Mouse (Mus musculus) kidney, postnatal 0 days (tissue): Measurements from ENCODE around the gene Hoxb1. TPM values are rescaled to one million over a fixed set of nuclear protein-coding genes. Genes with fewer than 3 reads are reported as not detected.

Source experiments
- ATAC-seq: fragments of 200-750 bp; cut with Nextera tagmentation; replicated peaks from 2 replicates; pipeline ENCODE4 v1.8.0; 2017; ENCODE audit warnings: low read depth, moderate number of reproducible peaks, moderate TSS enrichment, moderate library complexity; ENCODE audit not compliant: low FRiP score
- DNase-seq: peaks from one replicate; pipeline ENCODE4 v3.0.0-alpha.2; 2016; ENCODE audit warnings: low spot score
- H3K27ac ChIP-seq: fragments of 300-500 bp; sonication (generic); 2 replicates; pipeline ENCODE4 v1.5.1; 2014; ENCODE audit warnings: mild to moderate bottlenecking
- H3K27me3 ChIP-seq: fragments of 300-500 bp; sonication (generic); 2 replicates; pipeline ENCODE4 v1.6.1; 2014; ENCODE audit warnings: low read length, mixed read lengths; ENCODE audit not compliant: insufficient read depth
- H3K36me3 ChIP-seq: fragments of 300-500 bp; sonication (generic); 2 replicates; pipeline ENCODE4 v1.6.1; 2014; ENCODE audit warnings: low read length, mixed read lengths; ENCODE audit not compliant: insufficient read depth
- H3K4me1 ChIP-seq: fragments of 300-500 bp; sonication (generic); replicated peaks from 2 replicates; pipeline ENCODE4 v1.6.1; 2014; ENCODE audit warnings: antibody characterized with exemption, low read length, mixed read lengths; ENCODE audit not compliant: insufficient read depth
- H3K4me2 ChIP-seq: fragments of 300-500 bp; sonication (generic); 2 replicates; pipeline ENCODE4 v1.6.1; 2014; ENCODE audit warnings: mild to moderate bottlenecking, low read length, moderate library complexity, mixed read lengths
- H3K4me3 ChIP-seq: fragments of 300-500 bp; sonication (generic); replicated peaks from 2 replicates; pipeline ENCODE4 v1.5.1; 2014; ENCODE audit warnings: low read depth, low read length
- H3K9ac ChIP-seq: fragments of 300-500 bp; sonication (generic); 2 replicates; pipeline ENCODE4 v1.6.1; 2014; ENCODE audit warnings: low read depth, low read length
- H3K9me3 ChIP-seq: fragments of 300-500 bp; sonication (generic); replicated peaks from 2 replicates; pipeline ENCODE4 v1.6.1; 2016; ENCODE audit warnings: low read length, inconsistent platforms, mixed read lengths
- CTCF ChIP-seq: IDR thresholded peaks from 2 replicates; pipeline ENCODE4 v1.5.1; 2016; ENCODE audit warnings: antibody characterized with exemption, low read depth, mild to moderate bottlenecking, moderate library complexity
- WGBS: fragments of 180-500 bp; shearing (Covaris S2); extraction: QIAGEN DNeasy Blood & Tissue Kit; methylation state at CpG from one replicate; pipeline ENCODE4 v1.1.7; 2014; 5-methylcytosine and 5-hydroxymethylcytosine counted together
- polyA plus RNA-seq: library from polyadenylated mRNA; unstranded; fragments of >200 nt; fragmentation: Nextera tagmentation; extraction: Ambion mirVana; gene quantifications from 2 replicates; pipeline ENCODE4 v1.2.1, GENCODE M21; 2015

Hoxb1 gene
- polyA plus RNA-seq, 1 experiment from 2014 or later = 0.13 TPM

DNA sequence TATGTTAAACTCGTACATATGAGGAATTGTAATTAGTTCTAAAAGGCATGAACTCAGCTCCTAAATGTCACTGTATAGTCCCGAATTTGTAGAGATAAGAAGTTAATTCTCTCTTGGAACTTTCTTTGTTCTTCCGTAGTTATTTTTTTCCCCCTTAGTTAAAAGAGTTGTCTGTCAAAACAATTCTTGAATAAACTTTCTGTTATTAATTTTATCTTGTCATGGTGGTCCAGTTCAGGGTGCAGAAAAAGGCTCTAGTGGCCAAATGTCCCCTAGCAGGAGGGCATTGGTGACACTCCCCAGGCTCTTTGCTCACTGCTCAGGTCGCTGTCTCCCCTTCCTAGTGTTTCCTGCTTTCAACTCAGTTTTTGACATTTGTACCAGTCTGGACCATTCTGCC is 17.8 kb upstream of the Hoxb1 start:
- DNase-seq (peak; percentile 64), ATAC-seq (no peak)
- H3K27ac ChIP-seq = peak overlapping the region; percentile 98
- no peak overlapping the region for H3K4me3 ChIP-seq
- no peaks in the 10 kb centered on the region for H3K27me3 ChIP-seq
- H3K36me3 ChIP-seq = peaks cover 20% of the 10 kb centered on the region
- H3K9ac ChIP-seq = no peak overlapping the region
- peaks cover 57% of the 10 kb centered on the region for H3K4me1 ChIP-seq
- peak overlapping the region; percentile 49 for H3K4me2 ChIP-seq
- TF ChIP-seq CTCF = no peak
- WGBS = 12% methylated on average over 4 of the region's 4 CpGs
- H3K9me3 ChIP-seq = no peaks in the 10 kb centered on the region

DNA sequence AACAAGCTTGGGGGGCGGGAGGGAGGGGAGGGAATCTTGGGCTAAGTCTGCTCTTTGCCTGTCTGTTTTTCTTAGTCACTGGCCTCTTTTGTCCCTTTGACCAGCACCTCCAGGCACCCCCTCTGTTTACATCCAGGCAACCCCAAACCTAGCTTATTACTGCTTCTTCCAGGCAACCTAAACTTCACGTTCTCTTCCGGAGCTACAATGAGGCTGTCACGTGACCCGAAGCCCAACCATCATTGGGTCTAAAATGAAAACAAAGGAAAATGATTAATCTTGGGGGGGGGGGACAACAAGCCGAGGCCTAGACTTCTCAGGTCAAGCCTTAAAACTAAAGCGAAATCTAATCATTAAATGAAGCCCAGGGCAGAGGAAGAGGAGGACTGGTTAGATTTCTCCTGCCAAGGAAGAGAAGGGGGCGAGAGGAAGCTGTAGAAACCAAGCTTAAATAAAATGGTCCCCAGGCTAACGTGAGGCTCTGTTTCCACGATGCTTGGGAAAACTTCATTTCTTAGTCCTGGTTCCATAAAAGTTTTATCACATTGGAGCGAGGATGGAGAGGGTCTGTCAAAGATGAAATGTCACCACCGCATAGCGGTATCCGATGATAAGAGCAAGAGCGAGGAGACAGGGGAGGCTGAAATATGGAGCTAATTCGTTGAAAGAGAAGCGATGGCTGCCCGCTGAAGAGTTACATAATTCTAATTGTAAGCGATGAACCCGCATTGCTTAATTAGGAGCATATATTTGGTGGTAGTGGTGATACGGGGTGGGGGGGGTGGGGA is 17.2 kb upstream of the Hoxb1 start:
- ATAC-seq = no peak
- peak overlapping the region; percentile 49 for H3K4me2 ChIP-seq
- peak overlapping the region; percentile 98 for H3K27ac ChIP-seq
- no peaks in the 10 kb centered on the region for H3K27me3 ChIP-seq
- no peaks in the 10 kb centered on the region for H3K9me3 ChIP-seq
- TF ChIP-seq CTCF = no peak
- peak; percentile 88 for DNase-seq
- H3K4me3 ChIP-seq = no peak overlapping the region
- WGBS = 17% methylated on average over 21 of the region's 21 CpGs
- peaks cover 57% of the 10 kb centered on the region for H3K4me1 ChIP-seq
- H3K36me3 ChIP-seq = peaks cover 23% of the 10 kb centered on the region
- H3K9ac ChIP-seq = peak overlapping the region; percentile 48; the same call in 1 of the 2 replicates

DNA sequence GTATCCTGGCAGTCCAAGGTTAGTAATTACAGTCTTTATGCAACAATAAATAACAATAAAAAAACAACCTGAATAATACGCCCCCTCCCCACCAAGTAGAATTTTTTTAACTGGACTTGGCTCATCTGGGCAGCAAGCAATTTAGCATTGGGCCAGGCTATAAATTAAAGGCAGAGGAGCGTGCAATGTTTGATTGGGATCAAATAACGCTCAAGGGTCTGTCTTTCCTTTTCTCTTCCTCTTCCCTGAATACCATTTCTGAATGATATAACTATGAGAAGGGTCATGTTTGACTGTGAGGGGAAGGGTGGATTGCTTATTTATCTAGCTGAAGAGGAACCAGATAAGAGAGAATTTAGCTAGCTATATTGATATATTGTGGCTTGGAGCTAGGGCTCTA is 16.6 kb upstream of the Hoxb1 start:
- DNase-seq = peak; percentile 75
- no peak for TF ChIP-seq CTCF
- Histone ChIP-seq H3K4me2 (peak overlapping the region; percentile 49), H3K27ac (peak overlapping the region; percentile 98), H3K36me3 (peaks cover 22% of the 10 kb centered on the region), H3K27me3 (no peaks in the 10 kb centered on the region), H3K9ac (peak overlapping the region; percentile 46), H3K9me3 (no peaks in the 10 kb centered on the region), H3K4me1 (peaks cover 52% of the 10 kb centered on the region), H3K4me3 (no peak overlapping the region)
- WGBS = 20% methylated on average over 3 of the region's 3 CpGs
- no peak for ATAC-seq

DNA sequence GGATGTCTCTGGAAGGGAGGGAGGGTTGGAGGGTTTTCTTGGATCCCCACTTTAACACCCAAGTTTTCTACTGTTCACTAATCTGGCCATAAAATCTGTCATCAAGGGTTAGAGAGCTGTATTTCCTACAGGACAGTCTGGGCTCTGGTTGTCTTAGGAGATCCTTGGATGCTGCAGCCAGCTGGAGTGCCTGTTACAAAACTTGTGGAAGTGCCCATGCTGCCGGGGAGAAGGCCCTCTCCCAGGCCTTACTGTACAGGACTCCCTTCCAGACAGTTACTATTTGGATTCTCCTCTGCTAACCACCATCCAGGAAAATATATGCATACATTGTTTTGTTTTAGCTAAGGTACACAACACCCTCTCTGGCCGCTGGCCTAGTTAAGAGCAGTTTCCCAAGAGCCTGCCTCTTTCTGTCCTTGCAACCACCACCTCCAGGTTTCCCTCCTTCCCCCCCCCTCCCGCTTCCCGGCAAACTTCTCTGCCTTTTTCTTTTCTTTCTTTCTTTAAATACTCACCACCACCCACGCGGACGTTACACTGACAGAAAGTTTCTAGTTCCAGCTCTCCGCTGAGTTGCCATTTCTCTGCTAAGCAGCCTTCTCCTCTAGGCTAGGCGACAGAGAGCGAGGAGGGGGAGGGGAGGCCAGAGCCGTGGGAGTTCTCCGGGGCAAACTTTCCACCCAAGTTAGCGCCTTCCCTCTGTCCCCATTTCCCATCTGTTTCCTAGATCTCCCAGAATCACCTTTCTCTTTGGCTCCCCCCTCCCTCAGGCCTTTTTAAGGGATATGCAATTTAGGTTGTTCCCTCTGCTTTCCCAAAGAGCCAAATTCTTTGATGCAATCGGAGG is 15.8 kb upstream of the Hoxb1 start:
- Histone ChIP-seq H3K4me3 (no peak overlapping the region), H3K27ac (peak overlapping the region; percentile 98), H3K4me1 (peaks cover 47% of the 10 kb centered on the region), H3K9ac (peak overlapping the region; percentile 46), H3K36me3 (peaks cover 15% of the 10 kb centered on the region), H3K4me2 (peak overlapping the region; percentile 49), H3K9me3 (no peaks in the 10 kb centered on the region), H3K27me3 (no peaks in the 10 kb centered on the region)
- no peak for TF ChIP-seq CTCF
- ATAC-seq (no peak), DNase-seq (peak; percentile 85)
- WGBS = 11% methylated on average over 14 of the region's 14 CpGs

GRCm38 (mm10) chr11:96350341-96350624 is 15.3 kb upstream of the Hoxb1 start, which contains the start of gene Hoxb2:
Gene Hoxb2, plus strand, starts transcription at chr11:96350525.
- no peak for DNase-seq
- Histone ChIP-seq H3K27me3 (no peaks in the 10 kb centered on the region), H3K4me1 (peaks cover 47% of the 10 kb centered on the region), H3K27ac (peak within 1 kb of the TSS; percentile 98), H3K4me2 (peak within 1 kb of the TSS; percentile 92), H3K9ac (peak within 1 kb of the TSS; percentile 99), H3K9me3 (no peaks in the 10 kb centered on the region), H3K36me3 (peaks cover 13% of the 10 kb centered on the region), H3K4me3 (peak within 1 kb of the TSS; percentile 89; the same call in 1 of the 2 replicates)
- 15% methylated on average over 2 of the region's 2 CpGs for WGBS
- ATAC-seq = no peak
- no peak for TF ChIP-seq CTCF

DNA sequence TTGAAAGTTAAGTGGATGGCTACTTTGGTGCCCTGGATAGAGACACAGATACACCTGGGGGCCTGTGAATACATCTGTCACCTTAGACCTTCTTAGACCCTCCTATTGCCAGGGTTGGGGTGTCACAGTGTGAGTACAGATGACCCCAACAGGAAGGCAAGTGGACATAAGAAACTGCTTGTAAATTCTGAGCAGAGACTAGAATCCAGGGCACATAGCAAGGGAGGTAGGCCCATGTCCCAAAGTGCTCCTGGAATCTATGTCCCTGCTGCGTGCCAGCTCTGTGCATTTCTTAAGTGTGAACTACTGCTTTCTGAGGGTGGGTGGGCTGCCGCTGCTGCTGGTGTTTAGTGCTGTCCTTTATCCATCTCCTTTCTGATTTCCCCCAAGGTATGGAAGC is 14.8 kb upstream of the Hoxb1 start:
- peaks cover 10% of the 10 kb centered on the region for H3K36me3 ChIP-seq
- TF ChIP-seq CTCF = no peak
- 43% methylated on average over 2 of the region's 2 CpGs for WGBS
- peak overlapping the region; percentile 98 for H3K27ac ChIP-seq
- H3K4me2 ChIP-seq = peak overlapping the region; percentile 92
- H3K27me3 ChIP-seq = no peaks in the 10 kb centered on the region
- no peaks in the 10 kb centered on the region for H3K9me3 ChIP-seq
- no peak for ATAC-seq
- no peak overlapping the region; the same call in 1 of the 2 replicates for H3K4me3 ChIP-seq
- peaks cover 42% of the 10 kb centered on the region for H3K4me1 ChIP-seq
- peak overlapping the region; percentile 99; the same call in 1 of the 2 replicates for H3K9ac ChIP-seq
- peak; percentile 1 for DNase-seq
